Mouse (Mus musculus) CH12.LX (cell line): ENCODE data around the gene Nmnat2. TPM values are rescaled to one million over a fixed set of nuclear protein-coding genes. Genes with fewer than 3 reads are reported as not detected.

Experiments used
- DNase-seq: peaks from one replicate; pipeline ENCODE4 v3.0.0-alpha.2; 2013; ENCODE audit errors: extremely low read depth
- H3K27ac ChIP-seq: 2 replicates; pipeline ENCODE4 v1.5.1; 2012; ENCODE audit warnings: low read depth, mild to moderate bottlenecking, control low read depth, moderate library complexity; ENCODE audit not compliant: insufficient read depth
- H3K27me3 ChIP-seq: replicated peaks from 2 replicates; pipeline ENCODE3; 2012; ENCODE audit warnings: inconsistent platforms
- H3K36me3 ChIP-seq, 2 experiments: replicated peaks in 1 of 2; 2 replicates each; pipeline versions ENCODE3 to v1.6.1; 2012; ENCODE audit warnings: inconsistent platforms in 1 of 2, low read length in 1 of 2, mild to moderate bottlenecking in 1 of 2, mixed read lengths in 1 of 2, moderate library complexity in 1 of 2; ENCODE audit not compliant: control insufficient read depth in 1 of 2, insufficient read depth in 1 of 2
- H3K4me1 ChIP-seq, 2 experiments: 2 replicates each; pipeline ENCODE4 v1.6.1; 2012; ENCODE audit warnings: inconsistent platforms in 1 of 2, moderate library complexity in 1 of 2; ENCODE audit not compliant: insufficient read depth in 2 of 2, control insufficient read depth in 1 of 2
- H3K4me2 ChIP-seq: 2 replicates; pipeline ENCODE4 v1.6.1; 2012; ENCODE audit warnings: low read depth, mild to moderate bottlenecking, control low read depth; ENCODE audit not compliant: poor library complexity, insufficient read depth, severe bottlenecking
- H3K4me3 ChIP-seq, 3 experiments: fragments of 150-350 bp in 1 of 3; sonication (generic) in 1 of 3; replicated peaks in 1 of 3; 2 replicates each; pipeline versions ENCODE3 to v1.5.1; 2011 to 2012; ENCODE audit warnings: low read depth in 2 of 3, low read length in 2 of 3, mild to moderate bottlenecking in 2 of 3, moderate library complexity in 2 of 3, control low read depth in 1 of 3, improper control_type of control experiment in 1 of 3, inconsistent platforms in 1 of 3, mixed read lengths in 1 of 3; ENCODE audit not compliant: poor library complexity in 1 of 3
- H3K79me2 ChIP-seq: replicated peaks from 2 replicates; pipeline ENCODE4 v1.6.1; 2012; ENCODE audit warnings: mild to moderate bottlenecking, moderate library complexity; ENCODE audit not compliant: control insufficient read depth, poor library complexity, insufficient read depth, severe bottlenecking; ENCODE audit errors: extremely low read depth
- H3K9ac ChIP-seq: 2 replicates; pipeline ENCODE4 v1.6.1; 2012; ENCODE audit warnings: low read depth, mild to moderate bottlenecking, control low read depth, moderate library complexity; ENCODE audit not compliant: insufficient read depth
- H3K9me3 ChIP-seq: replicated peaks from 2 replicates; pipeline ENCODE3; 2012; ENCODE audit warnings: low read length, inconsistent platforms, mixed read lengths
- CHD1 ChIP-seq: IDR thresholded peaks from 2 replicates; pipeline ENCODE4 v1.6.1; 2012; ENCODE audit warnings: low read depth, low read length, improper control_type of control experiment, inconsistent platforms
- E2F4 ChIP-seq: IDR thresholded peaks from 2 replicates; pipeline ENCODE4 v1.6.1; 2011; ENCODE audit warnings: low read depth, low read length, improper control_type of control experiment; ENCODE audit not compliant: insufficient replicate concordance
- EP300 ChIP-seq: IDR thresholded peaks from 2 replicates; pipeline ENCODE4 v1.6.1; 2011; ENCODE audit warnings: low read length, improper control_type of control experiment
- MAX ChIP-seq: IDR thresholded peaks from 2 replicates; pipeline ENCODE4 v1.6.1; 2011; ENCODE audit warnings: low read length, improper control_type of control experiment
- NRF1 ChIP-seq: IDR thresholded peaks from 2 replicates; pipeline ENCODE4 v1.6.1; 2014; ENCODE audit warnings: low read depth, mild to moderate bottlenecking, inconsistent platforms, low read length, improper control_type of control experiment, moderate library complexity
- PAX5 ChIP-seq: IDR thresholded peaks from 2 replicates; pipeline ENCODE4 v1.6.1; 2012; ENCODE audit warnings: low read length, inconsistent platforms, mixed read lengths
- POLR2AphosphoS2 ChIP-seq: IDR thresholded peaks from 2 replicates; pipeline ENCODE4 v1.6.1; 2011; ENCODE audit warnings: low read depth, low read length, improper control_type of control experiment
- ZC3H11A ChIP-seq: IDR thresholded peaks from 2 replicates; pipeline ENCODE4 v1.6.1; 2012; ENCODE audit warnings: low read depth, mild to moderate bottlenecking, inconsistent platforms, low read length, improper control_type of control experiment
- dilution Hi-C: fragments of 300-500 bp; cut with MboI; formaldehyde crosslinking; loops from 2 replicates; pipeline ENCODE4 v1.14.3; 2020; ENCODE audit warnings: low sequenced_read_pairs; ENCODE audit not compliant: extremely low pct_unique_long_range_greater_than_20kb, extremely low pct_ligation_motif_present
- in situ Hi-C: fragments of 300-500 bp; cut with MboI; formaldehyde crosslinking; loops from 3 replicates; pipeline ENCODE4 v1.14.3; 2019; ENCODE audit warnings: low sequenced_read_pairs, low pct_ligation_motif_present, low pct_unique_long_range_greater_than_20kb, mixed read lengths
- polyA plus RNA-seq: library from polyadenylated mRNA; unstranded; fragments of >175 nt; gene quantifications from 2 replicates; pipeline ENCODE4 v1.2.1, GENCODE M21; 2012; ENCODE audit warnings: low read depth; ENCODE audit not compliant: insufficient read length
- total RNA-seq, 2 experiments: library from RNA; depleted of rRNA; stranded (reverse); fragments of 300-350 nt in 1 of 2; fragments of >200 nt in 1 of 2; gene quantifications; 2 replicates each; pipeline ENCODE4 v1.2.3; 2012 to 2014

The Nmnat2 gene
- total and polyA plus RNA-seq, 3 experiments: 0.04 to 0.09 (median 0.09) TPM

- Histone ChIP-seq H3K36me3 (no peaks in the 10 kb centered on the region), H3K27ac (no peak overlapping the region), H3K9me3 (no peaks in the 10 kb centered on the region), H3K4me3 (no peak overlapping the region), H3K27me3 (no peaks in the 10 kb centered on the region), H3K9ac (no peak overlapping the region), H3K4me1 (no peaks in the 10 kb centered on the region), H3K79me2 (no peaks in the 10 kb centered on the region), H3K4me2 (no peak overlapping the region)
- TF ChIP-seq NRF1 (no peak), EP300 (no peak), PAX5 (no peak), CHD1 (no peak), ZC3H11A (no peak), MAX (no peak)
- dilution Hi-C loops (no loop called here), in situ Hi-C loops (no loop called here)
- no peak for DNase-seq
Measured at GRCm38 (mm10) chr1:153163831-153164230, 209.0 kb downstream of the Nmnat2 start.

GRCm38 (mm10) chr1:153168293-153168692 lies 213.5 kb downstream of the Nmnat2 start:
- Histone ChIP-seq H3K9me3 (no peaks in the 10 kb centered on the region), H3K4me2 (no peak overlapping the region), H3K4me3 (no peak overlapping the region), H3K27me3 (no peaks in the 10 kb centered on the region), H3K4me1 (no peaks in the 10 kb centered on the region), H3K36me3 (no peaks in the 10 kb centered on the region), H3K79me2 (no peaks in the 10 kb centered on the region), H3K9ac (no peak overlapping the region), H3K27ac (no peak overlapping the region)
- in situ Hi-C loops: no loop called here
- TF ChIP-seq POLR2AphosphoS2 (no peak), E2F4 (no peak)
- DNase-seq: no peak
- dilution Hi-C loops: no loop called here

Other genes with a start within 250 kb of the Nmnat2 start
- gene Apobec4, start 204.4 kb upstream of the Nmnat2 start, total RNA-seq (2012; rRNA removed): not detected in 2 replicates
- not detected in 2 replicates for gene Apobec4, start 204.4 kb upstream of the Nmnat2 start, total RNA-seq (2014; rRNA removed)
- not detected in 2 replicates for gene Apobec4, start 204.4 kb upstream of the Nmnat2 start, polyA plus RNA-seq
- gene Rgl1, start 188.6 kb upstream of the Nmnat2 start, total RNA-seq (2012; rRNA removed): 0.25 and 0.42 TPM in 2 replicates
- 0.68 and 0.74 TPM in 2 replicates for gene Rgl1, start 188.6 kb upstream of the Nmnat2 start, total RNA-seq (2014; rRNA removed)
- 1.7 and 1.8 TPM in 2 replicates for gene Rgl1, start 188.6 kb upstream of the Nmnat2 start, polyA plus RNA-seq
- 125 and 128 TPM in 2 replicates for gene Arpc5, start 188.5 kb upstream of the Nmnat2 start, total RNA-seq (2012; rRNA removed)
- 399 and 408 TPM in 2 replicates for gene Arpc5, start 188.5 kb upstream of the Nmnat2 start, total RNA-seq (2014; rRNA removed)
- gene Arpc5, start 188.5 kb upstream of the Nmnat2 start, polyA plus RNA-seq: 232 and 260 TPM in 2 replicates
- 82.5 and 89.2 TPM in 2 replicates for gene Ncf2, start 154.8 kb upstream of the Nmnat2 start, total RNA-seq (2012; rRNA removed)
- 89.9 and 99.9 TPM in 2 replicates for gene Ncf2, start 154.8 kb upstream of the Nmnat2 start, total RNA-seq (2014; rRNA removed)
- 82.6 and 85.8 TPM in 2 replicates for gene Ncf2, start 154.8 kb upstream of the Nmnat2 start, polyA plus RNA-seq
- 23.4 and 24.2 TPM in 2 replicates for gene Smg7, start 52.3 kb upstream of the Nmnat2 start, total RNA-seq (2012; rRNA removed)
- gene Smg7, start 52.3 kb upstream of the Nmnat2 start, total RNA-seq (2014; rRNA removed): 27.0 and 27.7 TPM in 2 replicates
- 43.3 and 55.2 TPM in 2 replicates for gene Smg7, start 52.3 kb upstream of the Nmnat2 start, polyA plus RNA-seq
- 0.08 and 0.25 TPM in 2 replicates for gene Lamc2, start 231.5 kb downstream of the Nmnat2 start, total RNA-seq (2012; rRNA removed)
- gene Lamc2, start 231.5 kb downstream of the Nmnat2 start, total RNA-seq (2014; rRNA removed): 0.09 and 0.61 TPM in 2 replicates
- 1.0 and 2.0 TPM in 2 replicates for gene Lamc2, start 231.5 kb downstream of the Nmnat2 start, polyA plus RNA-seq